Mouse (Mus musculus) monocyte, adult 59 days (primary cell): Measurements from ENCODE around the gene Vmp1. TPM values are rescaled to one million over a fixed set of nuclear protein-coding genes. Genes with fewer than 3 reads are reported as not detected.

Source experiments
- total RNA-seq, 2 experiments: library from RNA; stranded (reverse); gene quantifications; one replicate each; pipeline ENCODE4 v1.2.4; 2023

Gene Vmp1
- 100 to 1,000 TPM; 168 to 184 TPM for total RNA-seq

DNA sequence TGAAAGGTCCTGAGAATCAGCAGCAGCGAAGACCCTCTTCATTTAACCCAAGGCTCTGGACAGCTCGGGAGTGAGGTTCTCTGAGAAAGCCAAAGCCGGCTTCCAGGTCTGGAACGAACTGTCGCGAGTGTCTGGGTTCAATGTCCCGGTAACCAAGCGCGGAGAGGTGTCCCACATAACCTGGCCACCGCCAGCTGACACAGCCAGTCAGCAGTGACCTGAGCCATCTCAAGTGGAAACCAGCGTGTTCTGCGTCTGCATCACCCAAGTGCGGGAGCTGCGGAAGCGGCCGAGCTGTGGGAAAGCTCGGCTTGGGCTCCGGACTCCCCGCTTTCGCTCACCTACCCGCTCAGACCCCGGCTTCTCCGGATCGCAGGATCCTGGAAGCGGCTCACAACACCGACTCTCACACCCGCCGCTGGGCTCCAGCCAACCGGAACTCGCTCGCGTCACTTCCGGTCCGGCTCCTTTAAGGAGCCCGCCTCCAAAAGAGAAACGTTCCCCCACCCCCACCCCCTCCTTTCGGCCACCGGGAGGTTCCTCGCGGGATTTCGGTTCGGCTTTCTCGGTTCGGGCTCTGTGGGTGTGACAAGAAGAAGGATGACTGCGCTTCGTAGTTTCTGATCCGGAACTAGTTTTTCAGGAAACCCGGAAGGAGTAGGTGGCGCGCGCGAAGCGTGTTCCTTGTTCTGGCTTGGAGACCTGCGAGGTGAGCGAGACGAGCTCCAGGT lies at the start of gene Vmp1, which contains the start of gene Ptrh2:
Vmp1 (minus strand) TSS at position 442 of the 731 bp plus-strand sequence.
Ptrh2 (plus strand) TSS at position 591 of the 731 bp plus-strand sequence.

GRCm38 (mm10) chr11:86544639-86545299 lies 138.9 kb downstream of the Vmp1 start, which contains the start of the genes Rps6kb1 and Tubd1:
Gene Rps6kb1 (minus strand): TSS chr11:86544805.
Gene Tubd1 (plus strand): TSS chr11:86544991.

Other genes starting within 250 kb of the Vmp1 start
- gene Rnft1, start 199.2 kb downstream of the Vmp1 start, total RNA-seq = 10 to 100 TPM; 57.6 to 70.7 TPM
- 10 to 100 TPM; 35.7 to 41.4 TPM for gene Rps6kb1, start 139.0 kb downstream of the Vmp1 start, total RNA-seq
- 1 to 10 TPM; 3.2 to 4.0 TPM for gene Tubd1, start 138.8 kb downstream of the Vmp1 start, total RNA-seq
- gene Ptrh2, start 149 bp upstream of the Vmp1 start, total RNA-seq = 1 to 10 TPM; 3.2 to 4.0 TPM
- 100 to 1,000 TPM; 229 to 271 TPM for gene Cltc, start 73.7 kb upstream of the Vmp1 start, total RNA-seq
- 10 to 100 TPM; 63.5 to 75.5 TPM for gene Dhx40, start 123.9 kb upstream of the Vmp1 start, total RNA-seq